Mouse (Mus musculus): ENCODE data around the gene Acot11.

The Acot11 gene

GRCm38 (mm10) chr4:106804910-106805274 is at the start of gene Acot11:
Gene Acot11 (minus strand): TSS chr4:106804998.
- no peak for DNase-seq (ENCODE audit: low read depth in 2 of 2, low spot score in 2 of 2)

- DNase-seq (ENCODE audit: low read depth in 2 of 2, low spot score in 2 of 2): no peak
Measured at GRCm38 (mm10) chr4:106848290-106849092, 43.7 kb upstream of the Acot11 start.

- DNase-seq (ENCODE audit: low read depth in 2 of 2, low spot score in 2 of 2): no peak
Measured at GRCm38 (mm10) chr4:106847591-106848289, 42.9 kb upstream of the Acot11 start.

- DNase-seq (ENCODE audit: low read depth in 2 of 2, low spot score in 2 of 2): peak; percentile 25 to 40
Measured at GRCm38 (mm10) chr4:106842561-106842960, 37.8 kb upstream of the Acot11 start.

GRCm38 (mm10) chr4:106841856-106842255 is 37.1 kb upstream of the Acot11 start:
- DNase-seq (ENCODE audit: low read depth in 2 of 2, low spot score in 2 of 2): peak in 1 of 2 experiments; percentile 41

GRCm38 (mm10) chr4:106841303-106841702 is 36.5 kb upstream of the Acot11 start:
- no peak for DNase-seq (ENCODE audit: low read depth in 2 of 2, low spot score in 2 of 2)

GRCm38 (mm10) chr4:106840651-106841145 is 35.9 kb upstream of the Acot11 start:
- DNase-seq (ENCODE audit: low read depth in 2 of 2, low spot score in 2 of 2): no peak

- peak; percentile 60 to 73 for DNase-seq (ENCODE audit: low read depth in 2 of 2, low spot score in 2 of 2)
Measured at GRCm38 (mm10) chr4:106839964-106840611, 35.3 kb upstream of the Acot11 start.

- DNase-seq (ENCODE audit: low read depth in 2 of 2, low spot score in 2 of 2): no peak
Measured at GRCm38 (mm10) chr4:106839254-106839834, 34.5 kb upstream of the Acot11 start.

- peak; percentile 96 to 98 for DNase-seq (ENCODE audit: low read depth in 2 of 2, low spot score in 2 of 2)
Measured at GRCm38 (mm10) chr4:106838548-106839253, 33.9 kb upstream of the Acot11 start.

GRCm38 (mm10) chr4:106837964-106838363 is 33.2 kb upstream of the Acot11 start:
- DNase-seq (ENCODE audit: low read depth in 2 of 2, low spot score in 2 of 2): no peak

GRCm38 (mm10) chr4:106837425-106837824 is 32.6 kb upstream of the Acot11 start:
- DNase-seq (ENCODE audit: low read depth in 2 of 2, low spot score in 2 of 2): no peak

GRCm38 (mm10) chr4:106830545-106831112 is 25.8 kb upstream of the Acot11 start:
- no peak for DNase-seq (ENCODE audit: low read depth in 2 of 2, low spot score in 2 of 2)

- peak; percentile 95 to 96 for DNase-seq (ENCODE audit: low read depth in 2 of 2, low spot score in 2 of 2)
Measured at GRCm38 (mm10) chr4:106827738-106828361, 23.1 kb upstream of the Acot11 start.

- no peak for DNase-seq (ENCODE audit: low read depth in 2 of 2, low spot score in 2 of 2)
Measured at GRCm38 (mm10) chr4:106825229-106825628, 20.4 kb upstream of the Acot11 start.

- DNase-seq (ENCODE audit: low read depth in 2 of 2, low spot score in 2 of 2): no peak
Measured at GRCm38 (mm10) chr4:106819404-106819803, 14.6 kb upstream of the Acot11 start.

GRCm38 (mm10) chr4:106818332-106818731 is 13.5 kb upstream of the Acot11 start:
- DNase-seq (ENCODE audit: low read depth in 2 of 2, low spot score in 2 of 2): no peak

- no peak for DNase-seq (ENCODE audit: low read depth in 2 of 2, low spot score in 2 of 2)
Measured at GRCm38 (mm10) chr4:106817017-106817416, 12.2 kb upstream of the Acot11 start.

- no peak for DNase-seq (ENCODE audit: low read depth in 2 of 2, low spot score in 2 of 2)
Measured at GRCm38 (mm10) chr4:106815396-106816324, 10.9 kb upstream of the Acot11 start.

Data from CD8-positive naive resting alpha-beta T cell, adult 2 months (primary cell).